Mouse (Mus musculus) heart, adult 11 months (tissue): ENCODE results near the gene E2f2.
A peak's percentile ranks its signal among the peaks of the same experiment; 100 is the strongest.

Experiments used
- DNase-seq: peaks from one replicate; pipeline ENCODE4 v3.0.0; 2022

The E2f2 gene

DNA sequence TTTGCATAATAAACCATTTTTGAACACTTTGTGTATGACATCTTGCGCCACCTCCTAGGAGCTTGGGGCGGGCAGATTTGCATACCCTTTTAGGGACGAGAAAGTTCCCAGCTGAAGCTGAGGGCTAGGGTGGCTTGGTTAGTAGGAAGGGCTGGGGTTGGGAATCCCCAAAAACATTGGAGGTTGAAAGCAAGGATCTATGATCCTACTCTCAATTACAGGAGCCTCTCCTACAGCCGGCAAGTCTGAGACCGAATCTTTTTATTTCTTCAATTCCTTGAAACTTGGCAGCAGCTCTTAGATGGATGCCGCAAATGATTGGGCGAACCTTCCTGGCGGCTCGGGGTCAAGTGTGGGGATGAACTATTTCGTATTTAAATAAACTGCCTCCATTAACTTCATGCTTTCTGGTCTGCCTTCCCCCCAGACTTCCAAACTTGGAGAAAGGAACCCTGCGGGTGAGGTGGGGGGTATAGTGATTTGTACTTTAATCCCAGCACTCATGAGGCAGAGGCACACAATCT lies 26.8 kb upstream of the E2f2 start:
- no peak for DNase-seq

DNA sequence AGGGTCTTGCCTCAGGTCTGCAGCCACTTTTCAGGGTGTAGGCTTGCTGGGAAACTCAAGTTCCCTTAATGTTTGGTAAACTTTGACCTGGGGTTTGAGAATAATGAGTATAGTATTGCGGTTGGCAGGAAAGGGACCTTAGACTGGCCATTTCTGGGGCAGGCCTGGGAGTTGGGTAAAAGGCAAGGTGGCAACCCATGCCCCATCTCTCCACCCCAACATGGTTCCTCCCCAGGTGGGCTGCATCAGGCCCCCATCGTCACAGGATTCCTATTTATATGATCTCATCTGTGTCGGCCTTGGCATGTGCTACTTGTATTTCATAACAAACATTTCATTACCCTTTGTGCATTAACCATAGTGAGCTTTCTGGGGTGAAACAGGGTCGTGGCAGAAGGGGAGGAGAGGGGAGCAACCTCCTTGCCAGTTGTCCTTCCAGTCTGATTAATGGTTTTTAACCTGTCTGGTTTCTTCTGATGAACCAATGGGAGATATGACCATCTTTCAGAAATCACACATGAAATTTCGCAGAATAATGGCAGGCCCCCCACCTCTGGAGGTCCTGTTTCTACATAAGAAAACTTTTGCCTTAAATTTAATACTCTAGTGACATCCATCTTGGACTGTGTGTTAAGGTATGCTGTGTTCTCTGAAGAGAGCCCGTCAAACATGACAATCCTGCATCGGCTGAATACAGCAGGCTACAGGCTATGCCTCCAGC lies 26.0 kb upstream of the E2f2 start:
- DNase-seq = peak; percentile 93

DNA sequence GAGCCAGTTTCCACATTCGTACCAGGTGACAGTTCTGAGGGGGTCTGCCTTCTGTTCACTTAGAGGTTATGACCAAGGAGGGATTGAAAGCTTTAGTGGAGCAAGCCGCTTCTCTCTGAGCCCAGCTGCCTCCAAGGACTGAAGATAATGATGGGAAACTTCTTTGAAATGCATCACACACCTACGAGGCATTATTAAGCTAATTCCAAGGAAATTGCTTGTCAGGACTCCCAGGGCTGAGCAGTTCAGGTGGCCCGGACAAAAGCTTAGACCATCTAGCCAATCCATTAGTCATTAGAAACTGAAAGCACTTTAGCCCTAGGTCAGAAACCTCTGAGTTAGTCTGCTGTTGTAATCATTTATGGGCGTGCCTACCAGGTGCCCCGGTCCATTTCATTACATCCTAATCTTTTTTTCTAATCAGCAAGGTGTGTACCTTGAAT lies 25.5 kb upstream of the E2f2 start:
- peak; percentile 97 for DNase-seq

DNA sequence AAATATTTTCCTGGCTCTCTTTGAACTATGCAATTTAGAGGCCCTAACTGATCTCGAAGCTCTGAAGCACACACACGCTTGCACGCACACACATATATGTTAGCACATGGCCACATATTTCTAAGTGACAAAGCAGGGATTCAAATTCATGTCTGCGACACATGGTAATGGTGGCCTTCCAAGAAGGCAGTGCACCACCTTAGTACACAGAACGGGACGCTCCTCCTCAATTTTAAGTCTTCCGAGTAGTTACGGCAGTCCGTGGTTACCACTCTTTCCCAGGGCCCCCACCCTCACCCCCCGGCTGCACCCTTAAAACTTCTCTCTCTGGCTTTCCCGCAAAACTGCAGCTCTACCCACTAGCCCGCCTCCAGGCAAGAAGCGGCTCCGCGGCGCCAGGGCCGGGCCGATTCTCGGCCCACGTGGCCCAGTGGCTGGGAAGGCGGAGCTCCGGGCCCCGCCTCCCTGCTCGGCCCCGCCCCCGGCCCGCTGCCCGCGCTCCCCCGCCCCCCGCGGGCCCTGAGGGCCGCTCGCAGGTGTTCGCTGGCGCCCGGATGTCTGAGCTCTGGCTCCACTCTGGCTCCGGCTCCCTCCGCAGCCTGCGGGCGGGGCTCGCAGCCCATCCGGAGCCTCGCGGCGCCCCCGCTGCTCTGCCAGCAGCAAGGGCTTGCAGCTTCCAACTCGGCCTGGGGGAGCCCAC lies 24.6 kb upstream of the E2f2 start:
- DNase-seq = peak; percentile 99

DNA sequence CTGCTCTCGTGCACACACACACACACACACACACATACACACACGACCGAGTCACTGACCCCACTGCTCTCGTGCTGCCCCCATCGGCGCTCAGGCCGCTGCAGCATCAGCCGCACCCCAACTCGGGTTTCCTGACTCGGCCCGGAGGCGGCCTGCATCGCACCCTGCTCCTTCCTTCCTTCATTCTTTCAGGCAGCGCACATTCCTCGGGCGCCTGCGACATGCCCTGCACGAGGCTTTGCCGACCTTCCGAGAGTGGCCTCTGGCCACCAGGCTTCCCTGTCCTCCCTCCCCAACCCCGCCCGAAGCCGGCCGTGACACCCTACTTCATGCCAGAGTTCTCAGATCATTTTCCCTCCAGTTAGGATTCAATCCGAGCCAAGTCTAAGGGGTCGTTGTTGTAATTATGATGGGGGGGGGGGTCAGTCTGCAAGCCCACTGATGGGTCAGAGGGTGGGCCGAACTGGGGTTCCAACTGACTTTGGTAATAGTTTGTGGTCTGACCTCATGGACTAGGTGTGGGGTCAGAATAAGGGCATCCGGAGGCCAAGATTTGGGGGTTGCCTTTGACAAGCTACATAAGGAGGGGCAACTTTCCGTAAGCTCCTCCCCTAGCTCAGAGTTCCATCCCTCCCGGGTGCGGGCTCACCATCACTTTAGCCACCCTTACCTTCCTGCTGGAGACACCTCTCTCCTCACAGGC lies 23.7 kb upstream of the E2f2 start:
- peak; percentile 99 for DNase-seq

DNA sequence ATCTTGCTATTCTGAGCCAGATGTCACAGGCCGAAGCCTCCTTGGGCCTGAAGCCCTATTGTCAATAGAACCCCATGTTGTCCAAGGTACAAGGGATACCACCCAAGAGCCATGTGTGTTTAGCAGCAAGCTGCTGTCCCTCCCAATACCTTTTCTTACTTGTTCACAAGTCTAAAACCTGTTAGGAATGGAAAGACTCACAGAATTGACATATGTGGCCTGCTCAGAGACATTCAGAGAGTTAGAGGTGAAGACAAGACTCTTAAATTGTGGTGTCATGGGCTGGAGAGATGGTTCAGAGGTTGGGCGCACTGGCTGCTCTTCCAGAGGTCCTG lies 23.2 kb upstream of the E2f2 start:
- DNase-seq = no peak

DNA sequence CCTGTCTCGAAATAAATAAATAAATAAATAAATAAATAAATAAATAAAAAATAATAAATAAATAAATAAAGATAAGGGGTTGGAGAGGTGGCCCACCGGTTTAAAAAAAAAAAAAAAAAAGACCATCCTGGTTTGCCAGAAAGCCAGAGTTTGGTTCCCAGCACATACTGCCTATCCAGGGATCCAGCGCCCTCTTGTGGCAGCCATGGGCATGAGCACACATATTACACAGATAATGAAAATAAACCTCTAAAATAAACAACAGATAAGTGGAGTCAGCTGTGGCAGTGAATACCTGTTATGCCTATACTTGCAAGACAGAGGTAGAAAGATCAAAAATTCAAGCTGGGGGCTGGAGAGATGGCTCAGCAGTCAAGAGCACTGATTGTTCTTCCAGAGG lies 22.5 kb upstream of the E2f2 start:
- DNase-seq = peak; percentile 91

DNA sequence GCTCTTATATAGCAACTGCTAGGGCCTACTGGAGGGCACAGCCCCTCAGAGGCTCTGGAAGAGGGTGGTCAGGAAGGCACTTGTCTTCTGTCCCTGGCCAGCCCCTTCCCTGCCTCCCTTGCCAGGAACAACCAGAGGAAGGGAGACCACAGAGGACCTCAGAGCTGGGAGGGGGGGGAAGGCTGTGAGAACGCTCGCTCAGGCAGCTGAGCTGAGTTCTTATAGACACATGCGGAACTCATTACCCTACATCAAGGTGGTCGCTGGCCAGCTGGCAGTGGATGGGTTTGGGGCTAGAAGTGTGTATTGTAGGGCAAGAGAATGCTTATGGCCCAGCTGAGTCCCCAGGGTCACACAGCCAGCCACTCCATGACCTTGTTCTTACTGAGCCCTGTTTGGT lies 21.6 kb upstream of the E2f2 start:
- DNase-seq = peak; percentile 93

DNA sequence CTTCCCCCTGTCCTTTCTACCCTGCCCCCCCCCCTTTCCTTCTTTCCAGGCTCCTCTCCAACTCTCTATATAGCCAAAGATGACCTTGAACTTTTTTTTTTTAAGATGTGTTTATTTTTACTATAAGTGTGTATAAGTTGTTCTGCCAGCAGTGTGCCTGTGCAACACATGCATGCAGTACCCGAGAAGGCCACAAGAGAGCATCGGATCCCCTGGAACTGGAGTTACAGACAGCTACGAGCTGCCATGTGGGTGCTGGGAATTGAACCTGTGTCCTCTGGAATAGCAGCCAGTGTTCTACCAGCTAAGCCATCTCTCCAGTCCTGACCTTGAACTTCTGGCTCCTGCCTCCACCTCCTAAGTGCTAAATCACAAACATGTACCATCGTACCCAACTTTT lies 19.4 kb upstream of the E2f2 start:
- no peak for DNase-seq

DNA sequence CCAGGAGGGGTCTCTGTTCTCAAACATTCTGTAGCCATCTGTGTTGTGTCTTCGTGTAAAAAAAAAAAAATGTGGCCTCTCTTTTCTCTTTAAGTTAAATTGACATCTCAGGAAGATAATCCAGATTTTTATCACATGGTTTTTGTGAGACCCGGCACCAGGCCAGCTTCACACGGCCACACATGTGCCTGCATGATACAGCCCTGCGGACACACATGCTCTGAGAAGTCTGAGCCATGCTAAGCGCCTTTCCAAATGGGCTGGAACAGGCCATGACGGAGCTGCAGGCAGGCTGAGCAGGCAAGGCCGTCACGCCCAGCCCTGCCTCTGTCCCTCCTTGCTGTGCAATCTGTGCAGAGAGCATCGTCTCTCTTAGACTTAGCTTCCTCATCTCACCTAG lies 17.7 kb upstream of the E2f2 start:
- DNase-seq = peak; percentile 83

DNA sequence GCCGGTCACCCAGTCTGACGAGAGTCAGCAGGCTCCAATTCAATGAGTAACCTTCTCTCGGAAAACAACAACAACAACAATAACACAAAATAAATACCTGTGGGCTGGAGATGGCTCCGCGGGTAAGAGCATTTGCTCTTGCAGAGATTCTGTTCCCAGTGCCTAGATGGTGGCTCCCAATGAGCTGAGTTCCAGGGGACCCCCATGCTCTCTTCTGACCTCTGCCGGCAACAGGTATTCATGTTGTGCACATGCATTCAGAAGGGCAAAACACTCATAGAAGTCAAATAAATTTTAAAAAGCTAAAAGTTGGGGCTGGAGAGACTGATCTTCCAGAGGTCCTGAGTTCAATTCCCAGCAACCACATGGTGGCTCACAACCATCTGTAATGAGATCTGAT lies 13.7 kb upstream of the E2f2 start:
- peak; percentile 83 for DNase-seq

DNA sequence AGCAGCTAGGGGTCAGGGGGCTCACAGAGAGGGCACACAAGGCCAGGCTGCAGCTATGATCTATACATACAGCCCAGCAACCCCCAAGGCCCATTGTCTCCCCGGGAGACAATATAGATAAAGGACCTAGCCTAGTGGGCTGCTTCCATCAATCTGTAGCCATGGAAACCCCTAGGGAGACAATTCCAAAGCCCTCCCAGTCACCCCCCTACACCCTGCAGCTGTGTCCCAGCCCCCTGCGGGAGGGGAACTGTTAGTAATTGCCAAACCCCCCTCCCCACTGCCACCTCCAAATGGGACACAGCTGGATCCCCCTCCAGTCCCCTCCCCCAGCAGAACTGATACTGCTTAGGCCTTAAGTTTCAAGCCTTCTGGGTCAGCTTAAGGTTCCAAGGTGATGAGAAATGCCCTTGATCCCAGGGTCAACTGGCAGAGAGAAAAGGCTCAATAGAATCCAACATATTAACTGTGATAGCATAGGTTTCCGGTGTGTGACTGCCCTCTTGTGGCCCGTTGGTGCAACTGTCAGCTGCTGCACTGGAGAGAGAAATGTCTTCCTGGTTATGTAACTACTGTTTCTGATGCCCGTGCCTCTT lies 12.3 kb upstream of the E2f2 start:
- DNase-seq = peak; percentile 94

DNA sequence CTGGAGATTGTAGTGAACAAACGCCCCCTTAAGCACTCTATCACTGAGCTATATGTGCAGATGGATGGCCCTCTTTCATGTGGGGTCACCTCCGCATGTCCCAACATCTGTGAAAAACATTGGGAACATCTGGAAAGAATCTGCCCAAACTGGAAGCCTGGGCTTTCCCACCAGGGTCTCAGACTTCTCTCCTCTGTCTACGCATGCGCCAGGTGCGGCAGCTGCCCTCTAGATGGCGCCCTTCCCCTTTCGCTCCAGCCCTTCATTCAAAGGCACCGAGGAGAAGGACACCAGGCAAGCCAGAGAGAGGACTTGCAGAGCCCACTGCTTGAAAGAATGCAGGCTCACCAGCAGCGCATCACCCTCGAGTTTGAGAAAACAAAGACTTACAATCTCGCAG lies 8.7 kb upstream of the E2f2 start:
- peak; percentile 97 for DNase-seq

DNA sequence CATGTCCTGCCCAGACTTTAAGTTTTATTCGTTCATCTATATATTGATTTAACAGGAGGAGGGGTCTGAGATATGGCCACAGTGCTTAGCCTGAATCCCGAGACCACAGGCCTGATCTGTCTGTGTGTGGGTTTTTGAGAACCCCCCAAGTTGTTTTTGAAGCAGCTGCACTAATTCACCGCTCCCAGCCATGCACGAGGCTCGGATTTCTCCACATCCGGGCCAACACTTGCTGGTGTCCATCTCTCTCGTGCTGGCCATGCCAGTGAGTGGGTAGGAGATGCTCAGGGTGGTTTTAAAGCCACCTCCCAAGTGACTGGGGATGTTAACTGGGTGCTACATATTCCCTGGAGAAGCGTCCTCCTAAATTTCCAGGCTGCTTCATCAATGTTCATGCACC lies 7.2 kb upstream of the E2f2 start:
- no peak for DNase-seq

DNA sequence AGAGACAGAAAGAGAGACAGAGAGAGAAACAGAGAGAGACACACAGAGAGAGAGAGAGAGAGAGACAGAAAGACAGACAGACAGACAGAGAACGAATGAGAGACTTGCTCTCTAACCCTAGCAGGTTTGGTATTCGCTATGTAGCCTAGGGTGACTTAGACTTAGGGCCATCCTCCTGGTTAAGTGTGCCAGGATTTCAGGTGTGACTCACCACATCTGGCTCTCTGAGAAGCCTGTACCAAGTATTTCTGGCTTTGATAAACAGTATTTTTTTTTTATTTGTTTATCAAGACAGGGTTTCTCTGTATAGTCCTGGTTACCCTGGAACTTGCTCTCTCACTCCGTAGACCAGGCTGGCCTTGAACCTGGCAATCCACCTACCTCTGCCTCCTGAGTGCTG lies 4.5 kb upstream of the E2f2 start:
- no peak for DNase-seq

DNA sequence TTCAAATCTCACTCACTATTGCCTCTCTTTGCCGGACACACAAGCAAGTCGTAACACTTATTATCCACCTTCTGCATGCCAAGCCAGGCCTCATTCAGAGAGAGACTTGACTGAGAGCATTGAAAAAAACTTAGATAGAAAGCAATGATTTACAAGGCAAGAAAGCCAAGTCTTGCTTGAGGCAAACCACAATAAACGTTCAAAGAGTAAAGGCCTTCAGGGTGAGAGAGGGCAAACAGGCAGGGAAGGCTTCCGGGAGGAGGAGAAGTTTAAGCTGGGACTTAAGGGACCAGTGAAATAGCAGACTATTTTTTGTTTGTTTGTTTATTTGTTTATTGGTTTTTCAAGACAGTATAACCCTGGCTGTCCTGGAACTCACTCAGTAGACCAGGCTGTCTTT lies 1.8 kb upstream of the E2f2 start:
- DNase-seq = no peak

DNA sequence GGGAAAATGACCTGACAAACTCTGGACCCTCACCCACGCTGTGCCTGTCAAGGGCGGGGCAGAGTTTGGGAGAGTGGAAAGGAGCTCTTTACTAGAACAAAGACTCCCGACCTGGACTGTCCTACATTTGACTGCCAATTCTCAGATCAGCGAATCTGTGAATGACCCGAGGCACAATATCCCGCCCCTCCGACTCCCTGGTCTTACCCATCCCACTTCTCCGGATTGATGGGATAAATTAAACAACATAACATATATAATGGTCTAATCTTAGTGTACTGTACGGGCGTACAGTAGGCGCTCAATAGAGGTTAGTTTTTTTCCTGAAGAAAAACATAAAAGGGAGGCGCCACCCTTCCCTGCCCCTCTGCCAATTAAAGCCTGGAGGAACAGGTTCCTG lies 739 bp upstream of the E2f2 start:
- DNase-seq = peak; percentile 89

DNA sequence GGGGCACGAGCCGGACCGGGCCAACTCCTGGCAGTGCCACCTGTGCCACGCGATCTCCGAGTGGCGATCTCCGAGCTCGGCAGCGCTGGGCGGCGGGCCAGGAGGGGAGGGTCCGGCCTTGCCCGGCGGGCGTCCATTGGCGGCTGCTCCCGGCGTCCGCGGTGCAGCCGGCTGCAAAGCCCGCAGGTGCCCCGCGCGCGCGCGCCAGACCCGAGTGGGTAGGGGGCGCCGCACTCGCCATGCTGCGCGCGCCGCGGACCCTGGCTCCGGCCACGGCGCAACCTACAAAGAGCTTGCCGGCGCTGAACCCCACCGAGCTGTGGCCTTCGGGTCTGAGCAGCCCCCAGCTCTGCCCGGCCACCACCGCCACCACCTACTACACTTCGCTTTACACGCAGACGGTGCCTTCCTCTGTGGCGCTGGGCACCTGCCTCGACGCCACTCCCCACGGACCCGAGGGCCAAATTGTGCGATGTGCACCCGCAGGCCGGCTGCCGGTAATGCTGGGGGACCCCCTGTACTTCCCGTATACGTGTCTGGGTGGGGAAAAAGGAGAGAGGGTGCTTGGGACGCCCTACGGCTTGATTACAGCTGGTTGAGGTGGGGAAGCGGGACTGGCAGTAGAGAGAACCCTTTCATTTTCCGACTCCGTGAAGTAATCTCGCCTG lies 482 bp downstream of the E2f2 start:
- peak; percentile 93 for DNase-seq

DNA sequence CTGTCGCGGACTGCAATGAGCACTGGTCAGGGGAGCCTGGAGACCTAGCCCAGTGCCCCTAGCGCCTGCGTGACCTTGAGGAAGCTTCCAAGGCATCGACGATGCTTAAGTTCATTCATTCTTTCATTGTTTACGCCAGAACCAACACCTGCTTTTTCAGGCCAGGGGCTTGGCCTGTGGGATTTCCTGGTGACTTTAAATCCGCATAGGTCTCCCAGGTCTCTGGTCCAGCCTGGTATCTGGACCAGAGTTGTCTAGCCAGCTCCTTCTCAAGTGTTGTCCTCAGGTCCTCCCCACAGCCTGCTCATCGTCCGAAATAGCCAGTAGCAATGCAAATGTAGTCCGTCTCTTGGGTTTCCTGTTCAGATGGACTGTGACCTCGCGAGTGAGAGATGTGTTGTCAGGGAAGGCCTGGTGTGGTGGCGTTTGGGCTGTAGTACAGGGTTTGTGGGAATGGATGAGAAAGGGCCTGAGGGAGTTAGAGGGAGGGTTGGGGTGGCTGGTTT lies 1.1 kb downstream of the E2f2 start:
- DNase-seq = peak; percentile 83

DNA sequence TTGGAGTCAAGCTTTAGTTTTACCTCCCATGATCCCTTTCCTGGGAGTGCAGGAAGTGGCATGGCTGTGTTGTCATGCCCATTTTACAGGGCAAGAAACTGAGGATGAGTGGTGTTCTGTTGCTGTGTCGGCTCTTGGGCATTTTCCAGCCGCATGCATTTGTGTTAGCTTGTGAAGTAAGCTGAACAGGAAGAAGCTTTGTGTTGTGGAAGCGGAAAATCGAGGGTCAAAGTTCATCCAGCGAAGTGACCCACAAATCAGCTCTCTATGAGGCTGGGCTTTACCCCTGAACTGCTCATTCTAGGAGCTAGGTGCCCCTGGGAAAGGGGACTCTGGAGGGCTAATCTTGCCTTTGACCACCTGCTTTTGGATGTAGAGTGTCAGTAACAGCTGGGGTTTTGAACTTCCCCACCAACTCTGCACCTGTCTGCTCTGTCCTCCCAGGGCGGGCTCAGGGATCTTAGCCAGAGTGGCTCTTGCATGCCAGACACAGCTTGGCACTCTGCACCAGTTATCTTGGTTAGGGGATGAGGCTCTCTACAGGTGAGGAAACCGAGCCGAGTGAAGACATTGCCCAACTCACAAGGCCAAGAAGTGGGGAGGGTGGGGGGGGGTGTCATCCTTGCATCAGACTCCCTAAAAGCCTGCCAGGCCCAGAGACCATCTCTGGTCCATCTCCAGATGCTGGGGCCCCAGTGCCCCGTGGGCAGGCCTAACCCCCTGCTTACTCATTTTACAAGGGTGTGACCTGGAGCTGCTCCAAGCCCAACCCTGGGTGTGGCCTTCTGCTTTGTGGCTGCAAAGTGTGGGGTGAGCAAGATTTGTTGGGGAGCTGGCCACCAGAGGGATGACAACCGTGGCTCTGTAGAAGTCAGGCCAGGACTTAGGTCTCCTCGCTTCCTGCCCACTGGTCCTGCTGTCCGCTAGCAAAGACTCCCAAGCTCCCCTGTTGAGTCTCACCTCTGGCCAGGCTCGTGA lies 2.3 kb downstream of the E2f2 start:
- peak; percentile 93 for DNase-seq

DNA sequence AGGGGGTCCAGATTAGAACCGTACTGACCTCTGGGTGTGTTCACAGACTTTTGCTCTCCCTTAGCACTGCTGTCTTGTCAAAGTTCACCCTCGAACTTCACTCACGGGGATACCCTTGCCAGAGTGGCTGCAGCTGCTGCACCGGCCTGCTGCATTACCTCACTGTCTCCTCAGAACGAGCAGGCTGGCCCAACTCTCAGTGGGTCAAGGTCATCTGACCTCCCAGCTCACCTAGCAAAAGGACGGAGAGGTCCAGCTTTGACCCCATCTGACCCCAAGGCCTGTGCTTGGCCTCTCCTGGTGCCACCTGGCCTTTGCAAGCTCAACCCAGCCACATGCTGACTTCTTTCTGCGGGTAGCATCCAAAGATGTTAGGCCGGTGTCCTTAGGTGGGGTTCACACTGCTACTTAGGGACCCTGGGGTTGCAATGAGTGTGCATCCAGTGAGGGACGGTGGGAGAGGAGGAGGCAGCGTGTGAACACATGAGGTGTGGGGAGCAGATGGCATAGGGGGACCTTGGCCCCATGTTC lies 3.9 kb downstream of the E2f2 start:
- peak; percentile 92 for DNase-seq
